Mouse (Mus musculus): ENCODE results near the gene Cltrn.

Cltrn gene

DNA sequence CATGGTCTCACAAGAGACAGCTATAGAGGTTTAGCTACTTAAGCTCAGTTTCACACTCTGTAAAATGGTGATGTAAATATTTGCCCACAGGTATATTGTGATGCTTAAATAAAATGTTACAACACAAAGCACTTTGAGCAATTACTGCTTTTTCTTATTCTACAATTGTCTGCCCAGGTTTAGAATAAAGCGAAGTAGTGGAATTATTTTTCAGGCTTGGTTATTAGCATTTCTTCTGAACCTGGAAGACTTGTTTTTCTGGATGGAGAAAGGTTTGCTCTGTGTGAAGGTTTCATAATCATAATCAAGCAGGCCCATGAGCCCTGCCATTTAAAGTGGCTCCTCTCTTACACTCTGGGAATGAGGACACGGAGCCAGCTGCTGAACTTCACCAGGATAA lies 50.4 kb downstream of the Cltrn start, which contains the start of gene Ace2:
Gene Ace2, plus strand, starts transcription at position 301 of the 400 bp plus-strand sequence.
- no peak for DNase-seq (ENCODE audit: low spot score in 2 of 2)

DNA sequence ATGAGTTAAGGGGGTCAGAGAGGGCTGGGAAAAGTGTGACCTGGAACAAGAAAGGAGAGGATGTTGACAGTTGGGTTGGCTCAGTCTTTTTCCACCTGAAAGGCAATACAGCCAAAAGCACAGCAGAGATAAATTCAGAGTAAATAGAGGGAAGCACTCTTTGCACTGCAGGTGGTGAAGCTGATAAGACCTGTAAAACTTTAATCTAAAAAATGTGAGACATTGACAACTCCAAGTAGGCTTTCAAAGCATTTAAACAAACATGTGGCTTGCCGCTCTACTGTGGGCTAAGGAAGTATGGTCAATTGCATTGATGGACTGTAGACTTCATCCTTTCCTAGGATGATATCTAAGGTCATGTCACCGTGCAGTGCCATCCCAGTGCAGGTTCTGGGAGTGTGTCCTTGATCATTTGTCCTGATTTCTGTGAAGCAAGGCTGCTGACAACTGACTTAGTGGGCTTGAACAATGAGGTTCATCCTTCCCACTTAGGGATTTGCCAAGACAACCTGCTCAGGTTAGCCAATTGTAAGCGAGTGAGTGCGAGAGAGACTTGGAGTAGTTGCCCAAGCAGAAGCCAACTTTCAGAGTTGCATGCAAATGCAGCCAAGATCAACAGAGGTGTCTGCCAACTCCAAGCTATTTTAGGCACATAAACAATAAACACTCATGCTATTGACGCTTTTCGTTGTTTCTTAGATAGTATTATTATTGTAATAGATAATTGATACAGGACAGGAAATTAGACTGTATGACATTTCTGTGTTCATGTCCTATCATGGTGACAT lies 57.0 kb downstream of the Cltrn start:
- DNase-seq (ENCODE audit: low spot score in 2 of 2) = no peak

DNA sequence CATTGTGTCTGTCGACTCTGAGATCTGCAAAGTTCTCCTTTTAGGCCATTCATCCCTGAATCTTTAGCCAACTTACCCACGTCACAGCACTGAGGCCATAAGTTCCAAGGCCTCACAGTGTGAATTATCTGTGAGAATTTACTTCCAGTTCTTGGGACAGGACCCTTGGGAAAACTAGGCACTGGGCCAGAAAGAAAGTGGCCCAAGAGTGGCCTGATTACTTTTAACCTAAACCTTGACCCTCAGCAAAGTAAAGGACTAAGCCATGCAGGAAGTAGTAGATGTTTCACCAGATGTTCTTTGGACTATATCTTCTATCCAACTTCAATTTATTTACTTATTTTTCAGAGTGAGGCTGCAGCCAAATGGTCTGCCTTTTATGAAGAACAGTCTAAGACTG lies 64.1 kb downstream of the Cltrn start:
- DNase-seq (ENCODE audit: low spot score in 2 of 2) = no peak

DNA sequence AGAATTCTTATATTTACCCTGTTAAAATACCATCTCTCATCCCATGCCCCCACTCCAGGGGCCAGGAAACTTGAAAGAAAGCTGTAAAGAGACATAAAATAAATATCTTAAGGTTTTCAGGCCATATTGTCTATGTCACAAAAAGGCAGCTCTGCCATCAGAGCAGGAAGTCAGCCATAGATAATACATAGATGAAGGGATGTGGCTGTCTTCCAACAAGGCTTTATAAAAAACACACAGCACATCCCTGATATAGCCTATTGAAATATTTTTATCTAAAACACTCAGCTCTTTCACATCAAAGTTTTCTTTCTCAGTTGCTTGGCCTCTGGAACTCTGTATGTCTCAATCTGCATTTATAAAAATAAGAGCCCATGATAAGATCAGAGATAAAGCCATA lies 65.0 kb downstream of the Cltrn start:
- no peak for DNase-seq (ENCODE audit: low spot score in 2 of 2)

DNA sequence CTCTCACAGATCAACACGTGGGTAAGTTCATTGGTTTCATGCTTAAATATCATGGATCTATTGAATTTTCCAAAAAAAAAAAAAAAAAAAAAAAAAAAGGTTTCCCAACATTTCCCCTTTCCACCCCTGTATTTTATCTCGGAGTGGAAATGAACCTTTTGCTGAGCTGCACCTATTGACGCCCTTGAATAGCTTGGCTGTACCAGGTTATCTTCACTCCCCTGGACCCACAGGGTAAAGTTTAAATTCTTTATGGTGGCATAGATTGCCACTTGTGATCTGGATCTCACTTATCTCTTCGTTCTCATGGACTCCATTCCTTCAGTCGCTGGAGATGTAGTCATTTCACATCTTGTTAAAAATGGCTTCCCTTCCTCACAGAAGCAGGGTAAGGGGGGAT lies 66.0 kb downstream of the Cltrn start:
- DNase-seq (ENCODE audit: low spot score in 2 of 2) = no peak

- no peak for DNase-seq (ENCODE audit: low spot score in 2 of 2)
Measured at GRCm38 (mm10) chrX:164164681-164165080, 76.1 kb downstream of the Cltrn start.
